Mouse (Mus musculus) kidney, adult 2 months (tissue): ENCODE data around the gene Mterf1b.
"Not testable (repeated sequence)": the region's sequence is repeated elsewhere in the genome, so short reads cannot be mapped to it uniquely, and the experiment has no call there.

Experiments used
- CTCF ChIP-seq: fragments of 200-500 bp; conservative IDR thresholded peaks from 2 replicates; pipeline ENCODE4 v1.5.1; 2011; ENCODE audit warnings: low read depth, mild to moderate bottlenecking, control low read depth, low read length, moderate library complexity, mixed read lengths; ENCODE audit not compliant: insufficient read depth, insufficient read length
- POLR2A ChIP-seq: fragments of 200-500 bp; IDR thresholded peaks from one replicate; pipeline ENCODE4 v1.6.1; 2011; ENCODE audit warnings: low read depth, low read length, control low read depth

- not testable (repeated sequence) for TF ChIP-seq CTCF, POLR2A
Measured at GRCm38 (mm10) chr5:4167813-4168529, 24.2 kb upstream of the Mterf1b start.
